ENCODE assay signal across 15 mouse cellular contexts in genomic region chr13:70842126-70842525, GRCm38 (mm10). TPM values are rescaled to one million over a fixed set of nuclear protein-coding genes. Genes with fewer than 3 reads are reported as not detected.
DNase-seq lines count a peak whose midpoint lies in the region; ATAC-seq lines count a peak whose summit lies in the region.
"Had no signal": no experiment of that assay in that cellular context is flagged by ENCODE, and none has a peak within 500 bp of the region (broad histone marks: within the 10 kb centered on the region; RNA-seq: fewer than 3 reads in every experiment).

No protein-coding gene starts in this region.

- no peak for DNase-seq in kidney, postnatal 10 days
- DNase-seq in thymus, postnatal 0 days (ENCODE audit: low spot score) = no peak
- DNase-seq in gastrocnemius, postnatal 4 days (ENCODE audit: low spot score in 2 of 2) = no peak
- no peak for DNase-seq in urinary bladder, adult 18-20 months (ENCODE audit: low spot score in 2 of 2)
- no peak for DNase-seq in cerebellum, adult 11-12 months
- DNase-seq: gastrocnemius, postnatal 10 days; liver, embryonic 13.5 days; thymus, postnatal 25 days had no signal

- 43% methylated on average over 4 of the region's 4 CpGs for WGBS in kidney, embryonic 16.5 days
- WGBS in hindbrain, embryonic 15.5 days = 39% methylated on average over 4 of the region's 4 CpGs
- 35% methylated on average over 4 of the region's 4 CpGs for WGBS in midbrain, embryonic 13.5 days

- H3K4me2 ChIP-seq in kidney, embryonic 16.5 days (replicated peaks; ENCODE audit: low read depth, low read length) = peak overlapping the region; percentile 54; the same call in 1 of the 2 replicates
- peak overlapping the region; percentile 87 for H3K4me2 ChIP-seq in hindbrain, embryonic 15.5 days
- peak overlapping the region; percentile 63 for H3K4me2 ChIP-seq in midbrain, embryonic 13.5 days (replicated peaks)
- H3K4me2 ChIP-seq: liver, embryonic 13.5 days had no signal

- H3K9ac ChIP-seq in kidney, embryonic 16.5 days (replicated peaks; ENCODE audit: low read length) = no peak overlapping the region
- peak overlapping the region; percentile 52; the same call in 1 of the 2 replicates for H3K9ac ChIP-seq in hindbrain, embryonic 15.5 days
- H3K9ac ChIP-seq in midbrain, embryonic 13.5 days (replicated peaks) = 0 out of 2 replicates have a peak overlapping the region, but pooled peaks have one; percentile 62
- H3K9ac ChIP-seq: liver, embryonic 13.5 days had no signal

- peaks cover 10% of the 10 kb centered on the region; the same call in 1 of the 2 replicates for H3K4me1 ChIP-seq in kidney, embryonic 16.5 days (ENCODE audit: insufficient read depth, low read length)
- peaks cover 22% of the 10 kb centered on the region for H3K4me1 ChIP-seq in hindbrain, embryonic 15.5 days (replicated peaks)
- H3K4me1 ChIP-seq in midbrain, embryonic 13.5 days (replicated peaks) = peaks cover 16% of the 10 kb centered on the region
- H3K4me1 ChIP-seq: liver, embryonic 13.5 days had no signal

- 0 out of 2 replicates have a peak overlapping the region, but pooled peaks have one; percentile 7 for H3K27ac ChIP-seq in kidney, embryonic 16.5 days (ENCODE audit: low read length)
- no peak overlapping the region for H3K27ac ChIP-seq in hindbrain, embryonic 15.5 days (replicated peaks)
- no peak overlapping the region for H3K27ac ChIP-seq in midbrain, embryonic 13.5 days
- H3K27ac ChIP-seq: kidney, postnatal 0 days; liver, embryonic 13.5 days; macrophage had no signal

- peak overlapping the region; percentile 58; the same call in 1 of the 2 replicates for H3K4me3 ChIP-seq in kidney, embryonic 16.5 days (ENCODE audit: low read length)
- peak overlapping the region; percentile 52 for H3K4me3 ChIP-seq in hindbrain, embryonic 15.5 days
- peak overlapping the region; percentile 45 for H3K4me3 ChIP-seq in midbrain, embryonic 13.5 days (replicated peaks)
- H3K4me3 ChIP-seq: liver, embryonic 13.5 days had no signal

- H3K9me3 ChIP-seq in kidney, embryonic 16.5 days (ENCODE audit: low read length) = no peaks in the 10 kb centered on the region
- H3K9me3 ChIP-seq in hindbrain, embryonic 15.5 days = no peaks in the 10 kb centered on the region
- no peaks in the 10 kb centered on the region for H3K9me3 ChIP-seq in midbrain, embryonic 13.5 days
- H3K9me3 ChIP-seq: liver, embryonic 13.5 days had no signal

- H3K27me3 ChIP-seq in kidney, embryonic 16.5 days (ENCODE audit: insufficient read depth, low read length) = peaks cover 12% of the 10 kb centered on the region; the same call in 1 of the 2 replicates
- 0 out of 2 replicates have a peak, but pooled peaks cover 5% of the 10 kb centered on the region for H3K27me3 ChIP-seq in hindbrain, embryonic 15.5 days
- peaks cover 24% of the 10 kb centered on the region for H3K27me3 ChIP-seq in midbrain, embryonic 13.5 days

- 0 out of 2 replicates have a peak, but pooled peaks have one; percentile 5 for ATAC-seq in kidney, embryonic 16.5 days (ENCODE audit: low FRiP score, low TSS enrichment)
- ATAC-seq in hindbrain, embryonic 15.5 days (ENCODE audit: low FRiP score, low read depth) = peak; percentile 31; the same call in 1 of the 2 replicates
- peak; percentile 44 for ATAC-seq in midbrain, embryonic 13.5 days

- H3K36me3 ChIP-seq in kidney, embryonic 16.5 days (ENCODE audit: insufficient read depth, low read length) = no peaks in the 10 kb centered on the region
- H3K36me3 ChIP-seq in hindbrain, embryonic 15.5 days = no peaks in the 10 kb centered on the region
- no peaks in the 10 kb centered on the region for H3K36me3 ChIP-seq in midbrain, embryonic 13.5 days
- H3K36me3 ChIP-seq: liver, embryonic 13.5 days had no signal

RNA-seq across cellular contexts. Expression of gene Adamts16, which starts 0.5 kb away (rescaled TPM):
- polyA plus RNA-seq in kidney, embryonic 16.5 days (2015; fragmentation: Nextera tagmentation; extraction: Ambion mirVana) = 18.9 and 19.6 TPM in 2 replicates
- polyA plus RNA-seq in hindbrain, embryonic 15.5 days (2015; fragmentation: Nextera tagmentation; extraction: Ambion mirVana) = 3.1 and 3.7 TPM in 2 replicates
- polyA plus RNA-seq in midbrain, embryonic 13.5 days (2015; fragmentation: Nextera tagmentation; extraction: Ambion mirVana) = 0.76 and 1.3 TPM in 2 replicates
- 0.13 and 0.18 TPM in 2 replicates for polyA plus RNA-seq in thymus, postnatal 0 days (2015; fragmentation: Nextera tagmentation; extraction: Ambion mirVana)
- 1 to 10 TPM; 3.3 TPM for total RNA-seq in gastrocnemius, postnatal 4 days (2021)
- total RNA-seq: MEL had no signal
- polyA plus RNA-seq: C2C12, macrophage had no signal
